Mouse (Mus musculus) limb, embryonic 15.5 days (tissue): ENCODE measurements around the gene Mboat2. TPM values are rescaled to one million over a fixed set of nuclear protein-coding genes. Genes with fewer than 3 reads are reported as not detected.

Experiments used
- ATAC-seq: fragments of 200-750 bp; cut with Nextera tagmentation; 2 replicates; pipeline ENCODE4 v1.8.0; 2017; ENCODE audit warnings: low read depth, moderate TSS enrichment; ENCODE audit not compliant: insufficient number of reproducible peaks, low FRiP score, low TSS enrichment
- H3K27ac ChIP-seq: fragments of 300-500 bp; sonication (generic); 2 replicates; pipeline ENCODE4 v1.5.1; 2015; ENCODE audit warnings: moderate library complexity, mild to moderate bottlenecking, inconsistent platforms
- H3K27me3 ChIP-seq: fragments of 300-500 bp; sonication (generic); 2 replicates; pipeline ENCODE4 v1.6.1; 2015; ENCODE audit warnings: inconsistent platforms
- H3K36me3 ChIP-seq: fragments of 300-500 bp; sonication (generic); 2 replicates; pipeline ENCODE4 v1.6.1; 2015; ENCODE audit warnings: inconsistent platforms
- H3K4me1 ChIP-seq: fragments of 300-500 bp; sonication (generic); 2 replicates; pipeline ENCODE4 v1.6.1; 2015; ENCODE audit warnings: inconsistent platforms
- H3K4me2 ChIP-seq: fragments of 300-500 bp; sonication (generic); 2 replicates; pipeline ENCODE4 v1.6.1; 2015; ENCODE audit warnings: mild to moderate bottlenecking, inconsistent platforms
- H3K4me3 ChIP-seq: fragments of 300-500 bp; sonication (generic); 2 replicates; pipeline ENCODE4 v1.5.1; 2015; ENCODE audit warnings: mild to moderate bottlenecking, inconsistent platforms
- H3K9ac ChIP-seq: fragments of 300-500 bp; sonication (generic); 2 replicates; pipeline ENCODE4 v1.6.1; 2015; ENCODE audit warnings: inconsistent platforms
- H3K9me3 ChIP-seq: fragments of 300-500 bp; sonication (generic); 2 replicates; pipeline ENCODE4 v1.6.1; 2016; ENCODE audit warnings: inconsistent platforms
- WGBS: fragments of 180-500 bp; shearing (Covaris S2); methylation state at CpG from one replicate; pipeline ENCODE4 v1.1.7; 2015; 5-methylcytosine and 5-hydroxymethylcytosine counted together
- polyA plus RNA-seq: library from polyadenylated mRNA; unstranded; fragments of >200 nt; fragmentation: Nextera tagmentation; extraction: Ambion mirVana; gene quantifications from 2 replicates; pipeline ENCODE4 v1.2.1, GENCODE M21; 2015

Mboat2 gene
- polyA plus RNA-seq, 1 experiment from 2014 or later: 122 TPM

DNA sequence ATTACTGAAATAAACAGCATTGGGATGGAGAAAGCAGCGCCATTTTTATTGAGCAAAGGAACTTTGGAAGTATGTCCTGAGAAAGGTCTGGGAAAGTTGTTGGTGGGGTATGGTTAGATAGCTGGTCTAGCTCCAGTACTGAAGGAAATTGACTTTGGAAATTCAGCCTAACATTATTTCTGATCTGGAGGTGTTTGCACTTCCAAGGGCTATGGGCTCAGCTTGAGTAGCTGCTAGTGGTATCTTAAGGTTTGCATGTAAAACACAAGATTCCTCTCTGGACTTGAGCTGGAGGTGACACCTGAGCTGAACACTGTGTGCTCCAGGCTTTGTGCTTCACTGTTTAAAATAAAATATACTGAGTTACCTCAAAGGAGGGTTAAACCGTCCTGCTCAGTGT lies 1.8 kb downstream of the Mboat2 start:
- no peaks in the 10 kb centered on the region for H3K36me3 ChIP-seq
- H3K4me1 ChIP-seq: peaks cover 28% of the 10 kb centered on the region
- 14% methylated on average over 2 of the region's 2 CpGs for WGBS
- peak overlapping the region; percentile 76 for H3K9ac ChIP-seq
- peak overlapping the region; percentile 91; the same call in 1 of the 2 replicates for H3K27ac ChIP-seq
- no peak for ATAC-seq
- no peaks in the 10 kb centered on the region for H3K9me3 ChIP-seq
- H3K4me2 ChIP-seq: peak overlapping the region; percentile 73
- H3K4me3 ChIP-seq: peak overlapping the region; percentile 90
- H3K27me3 ChIP-seq: no peaks in the 10 kb centered on the region

GRCm38 (mm10) chr12:24837947-24838346 lies 7.3 kb downstream of the Mboat2 start:
- Histone ChIP-seq H3K4me2 (no peak overlapping the region), H3K9me3 (no peaks in the 10 kb centered on the region), H3K4me1 (peaks cover 34% of the 10 kb centered on the region), H3K4me3 (no peak overlapping the region), H3K27ac (no peak overlapping the region), H3K36me3 (no peaks in the 10 kb centered on the region), H3K9ac (no peak overlapping the region), H3K27me3 (no peaks in the 10 kb centered on the region)
- WGBS: 64% methylated on average over 2 of the region's 2 CpGs
- ATAC-seq: no peak

DNA sequence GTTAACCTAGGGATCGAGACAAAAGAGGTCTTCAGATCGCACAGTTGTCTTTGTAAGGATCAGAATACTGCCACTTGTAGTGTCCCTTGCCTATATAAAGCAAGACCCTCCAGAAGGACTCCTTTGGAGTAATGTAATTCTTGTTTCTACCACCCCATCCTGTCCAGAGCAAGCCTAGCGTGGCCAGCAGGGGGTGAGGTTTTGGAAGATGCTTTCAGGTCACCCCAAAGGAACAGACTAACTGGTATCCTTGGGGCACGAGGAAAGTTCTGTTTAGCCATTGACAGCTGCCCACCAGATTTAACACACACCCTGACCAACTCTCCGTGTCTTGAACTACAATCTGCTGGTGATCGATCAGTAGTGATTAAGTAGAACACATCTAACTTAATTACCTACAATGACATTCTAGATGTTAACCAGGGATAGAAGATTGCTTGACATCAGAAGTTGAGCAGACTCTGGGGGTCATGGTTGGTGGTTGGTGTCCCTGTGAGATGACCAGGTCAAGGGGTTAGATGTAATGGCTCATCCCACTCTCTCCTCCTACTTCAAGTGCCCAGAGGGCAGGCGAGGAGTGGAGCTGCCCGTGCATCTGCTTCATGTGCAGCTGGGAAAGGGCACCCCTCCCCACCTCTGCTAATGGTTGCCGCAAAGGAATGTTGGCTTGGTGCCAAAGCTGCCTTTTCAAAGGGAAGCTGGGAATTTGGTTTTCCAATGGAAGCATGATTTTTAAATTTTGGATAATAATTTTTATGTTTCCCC lies 10.6 kb downstream of the Mboat2 start:
- WGBS: 46% methylated on average over 9 of the region's 9 CpGs
- no peak for ATAC-seq
- Histone ChIP-seq H3K4me2 (no peak overlapping the region), H3K9ac (no peak overlapping the region), H3K9me3 (no peaks in the 10 kb centered on the region), H3K27me3 (no peaks in the 10 kb centered on the region), H3K36me3 (no peaks in the 10 kb centered on the region), H3K4me1 (peaks cover 54% of the 10 kb centered on the region), H3K27ac (no peak overlapping the region), H3K4me3 (no peak overlapping the region)

- no peak overlapping the region for H3K4me3 ChIP-seq
- H3K36me3 ChIP-seq: no peaks in the 10 kb centered on the region
- 52% methylated on average over 11 of the region's 11 CpGs for WGBS
- no peak overlapping the region for H3K27ac ChIP-seq
- H3K27me3 ChIP-seq: no peaks in the 10 kb centered on the region
- H3K4me1 ChIP-seq: peaks cover 50% of the 10 kb centered on the region
- no peak overlapping the region for H3K4me2 ChIP-seq
- no peak for ATAC-seq
- H3K9ac ChIP-seq: no peak overlapping the region
- no peaks in the 10 kb centered on the region for H3K9me3 ChIP-seq
These were observed 11.7 kb downstream of the Mboat2 start for GRCm38 (mm10) chr12:24842299-24842910.

- Histone ChIP-seq H3K36me3 (no peaks in the 10 kb centered on the region), H3K27ac (no peak overlapping the region), H3K9ac (no peak overlapping the region), H3K4me1 (peaks cover 47% of the 10 kb centered on the region), H3K27me3 (no peaks in the 10 kb centered on the region), H3K4me3 (no peak overlapping the region), H3K4me2 (no peak overlapping the region), H3K9me3 (no peaks in the 10 kb centered on the region)
- no peak for ATAC-seq
- WGBS: 54% methylated on average over 7 of the region's 7 CpGs
These were observed 12.9 kb downstream of the Mboat2 start for GRCm38 (mm10) chr12:24843395-24844072.

DNA sequence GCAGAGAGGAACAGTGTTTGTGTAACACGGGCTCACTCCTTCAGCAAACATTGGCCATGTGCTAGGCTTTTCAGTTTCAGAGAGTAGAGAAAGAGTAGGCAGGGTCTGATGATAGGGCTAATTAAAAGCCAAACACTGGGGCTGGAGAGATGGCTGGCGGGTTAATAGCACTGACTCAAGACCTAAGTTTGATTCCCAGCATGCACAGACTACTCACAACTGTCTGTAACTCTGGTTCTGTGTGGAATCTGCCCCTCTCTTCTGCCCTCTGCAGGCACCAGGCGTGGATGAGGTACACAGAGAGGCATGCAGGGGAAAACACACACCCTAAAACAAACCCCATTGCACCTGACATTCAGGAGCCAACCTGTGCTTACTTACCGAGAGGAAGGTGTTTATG lies 14.7 kb downstream of the Mboat2 start:
- H3K27ac ChIP-seq: no peak overlapping the region
- no peak overlapping the region for H3K4me2 ChIP-seq
- H3K9ac ChIP-seq: no peak overlapping the region
- no peak for ATAC-seq
- H3K4me3 ChIP-seq: no peak overlapping the region
- peaks cover 52% of the 10 kb centered on the region for H3K4me1 ChIP-seq
- no peaks in the 10 kb centered on the region for H3K9me3 ChIP-seq
- no peaks in the 10 kb centered on the region for H3K36me3 ChIP-seq
- H3K27me3 ChIP-seq: no peaks in the 10 kb centered on the region
- 83% methylated on average over 4 of the region's 4 CpGs for WGBS

GRCm38 (mm10) chr12:24848107-24848506 lies 17.4 kb downstream of the Mboat2 start:
- peaks cover 33% of the 10 kb centered on the region for H3K4me1 ChIP-seq
- no peaks in the 10 kb centered on the region for H3K27me3 ChIP-seq
- no peak overlapping the region for H3K4me3 ChIP-seq
- H3K9ac ChIP-seq: no peak overlapping the region
- H3K4me2 ChIP-seq: no peak overlapping the region
- H3K9me3 ChIP-seq: no peaks in the 10 kb centered on the region
- H3K36me3 ChIP-seq: no peaks in the 10 kb centered on the region
- WGBS: 56% methylated on average over 5 of the region's 5 CpGs
- H3K27ac ChIP-seq: 0 out of 2 replicates have a peak overlapping the region, but pooled peaks have one; percentile 27
- no peak for ATAC-seq

- ATAC-seq: no peak
- WGBS: 73% methylated on average over 5 of the region's 5 CpGs
- Histone ChIP-seq H3K27me3 (no peaks in the 10 kb centered on the region), H3K4me3 (no peak overlapping the region), H3K4me1 (peaks cover 17% of the 10 kb centered on the region), H3K4me2 (no peak overlapping the region), H3K9ac (no peak overlapping the region), H3K9me3 (no peaks in the 10 kb centered on the region), H3K36me3 (no peaks in the 10 kb centered on the region), H3K27ac (no peak overlapping the region)
These were observed 26.7 kb downstream of the Mboat2 start for GRCm38 (mm10) chr12:24857354-24857753.

- H3K9ac ChIP-seq: no peak overlapping the region
- H3K4me1 ChIP-seq: peaks cover 29% of the 10 kb centered on the region
- H3K4me2 ChIP-seq: no peak overlapping the region
- ATAC-seq: no peak; the same call in 1 of the 2 replicates
- H3K36me3 ChIP-seq: no peaks in the 10 kb centered on the region
- H3K27me3 ChIP-seq: no peaks in the 10 kb centered on the region
- no peak overlapping the region for H3K27ac ChIP-seq
- H3K9me3 ChIP-seq: no peaks in the 10 kb centered on the region
- WGBS: 41% methylated on average over 7 of the region's 7 CpGs
- H3K4me3 ChIP-seq: no peak overlapping the region
These were observed 28.7 kb downstream of the Mboat2 start for GRCm38 (mm10) chr12:24859357-24859756.

- no peak for ATAC-seq
- Histone ChIP-seq H3K4me1 (peaks cover 33% of the 10 kb centered on the region), H3K27ac (no peak overlapping the region; the same call in 1 of the 2 replicates), H3K9ac (no peak overlapping the region), H3K4me2 (no peak overlapping the region), H3K9me3 (no peaks in the 10 kb centered on the region), H3K36me3 (no peaks in the 10 kb centered on the region), H3K4me3 (no peak overlapping the region), H3K27me3 (no peaks in the 10 kb centered on the region)
- 75% methylated on average over 9 of the region's 9 CpGs for WGBS
These were observed 29.8 kb downstream of the Mboat2 start for GRCm38 (mm10) chr12:24860436-24860835.

DNA sequence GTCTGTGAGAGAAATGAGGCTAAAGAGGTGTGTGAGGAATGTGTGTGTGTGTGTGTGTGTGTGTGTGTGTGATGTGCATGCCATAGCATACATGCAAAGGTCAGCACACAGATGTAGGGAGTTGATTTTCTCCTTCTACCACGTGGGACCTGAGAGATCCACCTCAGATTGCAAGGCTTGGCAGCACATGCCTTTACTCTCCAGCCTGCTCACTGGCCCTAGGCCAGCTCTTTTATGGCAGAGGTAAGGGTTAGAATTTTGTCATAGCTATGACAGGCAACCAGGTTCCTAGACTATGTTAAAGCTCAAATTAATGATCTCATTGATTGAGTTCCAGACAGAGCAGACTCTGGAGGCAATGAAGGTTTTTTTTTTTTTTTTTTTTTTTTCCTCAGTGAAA lies 33.1 kb downstream of the Mboat2 start:
- no peak for ATAC-seq
- WGBS: 15% methylated on average over 1 of the region's 1 CpGs
- H3K27ac ChIP-seq: no peak overlapping the region
- no peak overlapping the region for H3K9ac ChIP-seq
- H3K4me1 ChIP-seq: peaks cover 32% of the 10 kb centered on the region
- no peak overlapping the region for H3K4me2 ChIP-seq
- no peaks in the 10 kb centered on the region for H3K36me3 ChIP-seq
- H3K4me3 ChIP-seq: no peak overlapping the region
- no peaks in the 10 kb centered on the region for H3K9me3 ChIP-seq
- no peaks in the 10 kb centered on the region for H3K27me3 ChIP-seq

DNA sequence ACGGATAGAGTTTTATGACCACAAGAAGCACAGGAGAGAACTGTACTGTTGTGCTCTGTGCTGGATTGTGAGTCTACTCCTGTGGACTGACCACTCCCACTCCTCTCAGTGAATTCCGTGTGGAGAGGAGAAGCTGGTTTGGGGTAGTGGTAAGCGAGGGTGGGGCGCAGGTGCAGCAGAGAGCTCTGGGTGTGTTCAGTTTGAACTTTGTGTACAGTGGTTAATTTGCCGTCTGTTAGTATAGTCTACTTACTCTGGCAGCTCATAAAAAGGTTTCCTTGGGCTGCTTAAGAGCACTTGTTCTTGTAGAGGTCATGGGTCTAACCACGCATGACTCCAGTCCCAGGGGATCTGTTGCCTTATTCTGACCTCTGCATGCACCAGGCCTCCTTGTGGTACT lies 36.0 kb downstream of the Mboat2 start:
- Histone ChIP-seq H3K36me3 (no peaks in the 10 kb centered on the region), H3K27ac (no peak overlapping the region), H3K4me1 (peaks cover 32% of the 10 kb centered on the region), H3K4me2 (no peak overlapping the region), H3K9ac (no peak overlapping the region), H3K27me3 (no peaks in the 10 kb centered on the region), H3K9me3 (no peaks in the 10 kb centered on the region), H3K4me3 (no peak overlapping the region)
- 57% methylated on average over 6 of the region's 6 CpGs for WGBS
- ATAC-seq: no peak
